Mouse (Mus musculus): ENCODE data around the gene Asxl1. TPM values are rescaled to one million over a fixed set of nuclear protein-coding genes. Genes with fewer than 3 reads are reported as not detected.
A peak's percentile ranks its signal among the peaks of the same experiment; 100 is the strongest.

Gene Asxl1
- polyA plus RNA-seq, 1 experiment from 2014 or later: 35.9 TPM

GRCm38 (mm10) chr2:153319036-153319643, 26.5 kb upstream of the Asxl1 start:
- ATAC-seq (no peak), DNase-seq (ENCODE audit: low read depth, low spot score) (no peak)
- POLR2A ChIA-PET: no interaction called here
- in situ Hi-C loops (cut with MboI; ENCODE audit: low pct_unique_long_range_greater_than_20kb): no loop called here
- CTCF ChIA-PET: no interaction called here
- no peaks in the 10 kb centered on the region for H3K27me3 ChIP-seq
- no peak for TF ChIP-seq CTCF (IDR thresholded peaks at IDR 0.05)

- ATAC-seq (no peak), DNase-seq (ENCODE audit: low read depth, low spot score) (no peak)
- CTCF ChIA-PET: interaction anchor here (0.9 to 1.5 kb wide), 3 partner anchors 12 to 85 kb away, joined by 3 to 7 read pairs (median 3); no protein-coding TSS in a partner anchor
- no peak for TF ChIP-seq CTCF (IDR thresholded peaks at IDR 0.05)
- in situ Hi-C loops (cut with MboI; ENCODE audit: low pct_unique_long_range_greater_than_20kb): loop anchor here (25.0 kb wide), 1 partner anchor 261 kb away; no protein-coding TSS in a partner anchor
- no peaks in the 10 kb centered on the region for H3K27me3 ChIP-seq
- POLR2A ChIA-PET: no interaction called here
These were observed 19.8 kb upstream of the Asxl1 start for GRCm38 (mm10) chr2:153325706-153326376.

DNA sequence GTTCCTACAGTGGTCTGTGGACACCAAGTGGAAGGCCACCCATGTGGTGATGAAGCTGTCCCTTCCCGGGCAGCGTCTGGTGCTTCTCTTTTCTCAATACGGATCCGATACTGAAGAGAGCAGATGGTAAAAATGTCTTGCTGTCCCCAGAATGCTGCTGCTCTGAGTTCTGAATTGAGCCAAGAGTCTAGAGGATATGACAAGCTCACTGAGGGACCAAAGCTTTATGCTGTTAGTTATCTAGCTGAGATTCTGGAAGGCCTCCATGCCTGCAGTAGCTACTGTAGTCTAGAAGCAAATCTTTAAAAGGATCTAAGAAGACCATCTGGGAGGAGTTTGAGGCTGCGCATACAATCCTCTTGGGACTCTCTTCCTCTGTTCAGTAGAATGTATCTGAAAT, 13.4 kb upstream of the Asxl1 start:
- ChIA-PET POLR2A (no interaction called here), CTCF (interaction anchor here (0.8 to 1.1 kb wide), 2 partner anchors 12 to 49 kb away, joined by 3 read pairs; no protein-coding TSS in a partner anchor)
- no peaks in the 10 kb centered on the region for H3K27me3 ChIP-seq
- DNase-seq (ENCODE audit: low read depth, low spot score) (no peak), ATAC-seq (no peak)
- in situ Hi-C loops (cut with MboI; ENCODE audit: low pct_unique_long_range_greater_than_20kb): loop anchor here (25.0 kb wide), 1 partner anchor 255 kb away; no protein-coding TSS in a partner anchor
- no peak for TF ChIP-seq CTCF (IDR thresholded peaks at IDR 0.05)

DNA sequence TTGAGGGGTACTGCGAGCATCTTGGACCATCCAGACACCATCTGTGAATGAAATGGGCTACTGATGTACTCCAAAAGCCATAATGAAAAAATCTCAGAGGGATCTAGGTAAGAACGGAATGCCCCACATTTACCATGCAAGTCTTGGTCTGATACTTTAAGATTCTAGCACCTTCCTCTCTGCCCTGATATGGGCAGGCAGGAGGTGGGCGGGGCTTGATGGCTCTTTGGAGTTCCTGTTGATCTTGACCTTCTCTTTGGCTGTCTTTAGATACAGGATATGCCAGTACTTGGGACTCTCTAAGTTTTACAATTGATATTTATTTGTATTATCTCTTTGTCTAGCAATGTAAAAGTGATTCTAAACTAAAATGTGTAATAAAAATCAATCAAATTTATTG, 12.6 kb upstream of the Asxl1 start:
- DNase-seq (ENCODE audit: low read depth, low spot score): no peak
- in situ Hi-C loops (cut with MboI; ENCODE audit: low pct_unique_long_range_greater_than_20kb): loop anchor here (25.0 kb wide), 1 partner anchor 254 kb away; no protein-coding TSS in a partner anchor
- no peaks in the 10 kb centered on the region for H3K27me3 ChIP-seq
- no peak for TF ChIP-seq CTCF (IDR thresholded peaks at IDR 0.05)
- ChIA-PET POLR2A (interaction anchor here (1.3 kb wide), 1 partner anchor 82 kb away, joined by 4 read pairs; no protein-coding TSS in a partner anchor), CTCF (interaction anchor here (0.9 to 1.4 kb wide), 4 partner anchors 11 to 113 kb away, joined by 3 to 4 read pairs (median 4); no protein-coding TSS in a partner anchor)
- no peak for ATAC-seq

DNA sequence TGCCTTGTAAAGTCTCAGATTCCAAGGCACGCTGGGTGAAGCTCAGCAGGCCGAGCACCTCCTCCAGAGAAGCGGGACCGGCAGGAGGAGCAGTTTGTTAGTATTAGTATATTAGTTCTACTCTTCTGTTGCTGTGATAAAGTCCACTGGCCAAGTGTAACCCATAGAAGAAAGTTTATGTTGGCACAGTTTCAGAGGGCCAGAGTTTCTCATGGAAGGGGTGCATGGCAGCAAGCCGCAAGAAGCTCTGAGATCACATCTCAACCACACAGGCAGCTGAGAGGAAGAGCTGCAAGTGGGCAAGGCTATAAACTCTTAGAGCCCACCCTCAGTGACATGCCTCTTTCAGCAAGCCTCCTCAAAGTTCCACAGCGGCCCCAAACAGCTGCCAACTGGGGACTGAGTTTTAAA, 11.8 kb upstream of the Asxl1 start:
- in situ Hi-C loops (cut with MboI; ENCODE audit: low pct_unique_long_range_greater_than_20kb): loop anchor here (25.0 kb wide), 1 partner anchor 253 kb away; no protein-coding TSS in a partner anchor
- DNase-seq (ENCODE audit: low read depth, low spot score) (peak; percentile 46), ATAC-seq (peak; percentile 48)
- POLR2A ChIA-PET: interaction anchor here (0.8 to 1.3 kb wide), 2 partner anchors 9 to 81 kb away, joined by 3 to 4 read pairs; no protein-coding TSS in a partner anchor
- peak; percentile 59 for TF ChIP-seq CTCF (IDR thresholded peaks at IDR 0.05)
- H3K27me3 ChIP-seq: no peaks in the 10 kb centered on the region
- CTCF ChIA-PET: interaction anchor here (0.9 to 1.4 kb wide), 5 partner anchors 11 to 112 kb away, joined by 3 to 4 read pairs (median 4); no protein-coding TSS in a partner anchor

DNA sequence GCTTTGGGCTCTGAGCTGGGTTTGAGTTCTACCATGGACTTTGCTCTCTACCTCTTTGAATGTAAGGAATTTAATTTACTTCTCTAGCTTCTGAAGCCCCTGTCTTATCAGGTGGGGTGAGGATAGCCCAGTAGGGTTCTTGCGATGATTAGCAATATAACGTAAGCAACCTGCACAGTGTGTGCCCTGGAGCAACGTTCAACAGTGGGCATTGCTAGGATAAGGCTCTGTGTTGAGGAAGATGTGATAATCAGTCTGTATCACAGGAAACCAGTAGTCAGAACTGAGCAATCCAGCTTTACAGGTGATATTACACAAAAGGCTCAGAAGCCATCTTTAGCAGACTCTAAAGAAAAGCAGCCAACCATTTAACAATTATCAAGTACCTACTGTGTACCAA, 11.3 kb upstream of the Asxl1 start:
- no peak for TF ChIP-seq CTCF (IDR thresholded peaks at IDR 0.05)

GRCm38 (mm10) chr2:153336117-153336516, 9.5 kb upstream of the Asxl1 start:
- H3K27me3 ChIP-seq: no peaks in the 10 kb centered on the region
- ChIA-PET CTCF (no interaction called here), POLR2A (no interaction called here)

More for the DNA sequence above, 11.3 kb upstream of the Asxl1 start:
- ChIA-PET CTCF (interaction anchor here (1.0 to 1.4 kb wide), 4 partner anchors 10 to 41 kb away, joined by 3 to 4 read pairs (median 4); no protein-coding TSS in a partner anchor), POLR2A (interaction anchor here (0.6 to 1.3 kb wide), 3 partner anchors 9 to 320 kb away, joined by 3 to 4 read pairs (median 3); no protein-coding TSS in a partner anchor)
- in situ Hi-C loops (cut with MboI; ENCODE audit: low pct_unique_long_range_greater_than_20kb): loop anchor here (25.0 kb wide), 1 partner anchor 253 kb away; no protein-coding TSS in a partner anchor
- ATAC-seq (no peak), DNase-seq (ENCODE audit: low read depth, low spot score) (no peak)
- H3K27me3 ChIP-seq: no peaks in the 10 kb centered on the region

DNA sequence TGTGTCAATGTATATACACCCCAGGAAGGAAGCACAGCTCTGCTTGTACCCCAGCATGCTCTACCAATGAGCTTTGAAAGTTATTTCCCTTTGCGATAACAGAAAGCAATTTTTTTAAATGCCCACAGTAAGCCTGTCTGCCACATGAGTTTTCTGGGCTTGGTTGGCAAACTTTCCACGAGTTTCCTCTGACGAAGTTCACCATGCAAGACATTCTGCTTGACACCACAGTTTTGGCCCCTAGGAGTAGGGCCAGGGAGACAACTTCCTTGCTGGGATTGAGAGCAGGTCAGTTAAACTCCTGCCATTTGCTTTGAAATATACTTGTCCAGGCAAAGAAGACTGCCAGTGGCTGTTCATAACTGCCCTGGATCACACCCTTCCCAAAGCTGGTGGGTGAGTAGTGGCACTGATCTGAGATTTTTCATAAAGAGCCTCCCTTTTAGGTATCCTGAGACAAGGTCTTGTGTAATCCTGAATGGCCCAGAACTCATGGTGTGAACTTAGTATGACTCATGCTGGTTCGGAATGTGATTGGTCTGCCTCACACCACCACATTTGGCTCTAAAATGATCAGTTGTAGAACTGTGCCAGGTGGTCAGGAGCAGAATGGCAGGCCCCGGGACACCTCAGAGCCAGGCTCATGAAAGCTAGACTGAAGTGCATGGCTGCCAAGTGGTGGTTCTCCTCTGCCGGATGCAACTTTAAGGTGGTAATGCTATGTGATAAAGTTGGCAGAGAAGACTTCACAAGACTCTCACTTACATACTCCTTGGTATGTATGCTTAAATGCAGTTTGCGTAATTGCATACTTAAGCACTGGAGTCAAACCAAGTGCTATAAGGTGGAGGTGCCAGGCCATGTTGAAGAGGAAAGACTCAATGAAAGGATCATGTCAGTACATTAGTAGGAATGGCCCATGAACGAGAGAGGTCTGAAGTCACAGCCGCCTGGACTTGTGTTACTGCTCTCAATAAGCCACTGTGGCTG, 7.0 kb upstream of the Asxl1 start:
- POLR2A ChIA-PET: interaction anchor here (0.7 kb wide), 1 partner anchor 55 kb away, joined by 3 read pairs; no protein-coding TSS in a partner anchor
- DNase-seq (ENCODE audit: low read depth, low spot score) (peak; percentile 28), ATAC-seq (peak; percentile 77)
- no peaks in the 10 kb centered on the region for H3K27me3 ChIP-seq
- no peak for TF ChIP-seq CTCF (IDR thresholded peaks at IDR 0.05)
- in situ Hi-C loops (cut with MboI; ENCODE audit: low pct_unique_long_range_greater_than_20kb): loop anchor here (25.0 kb wide), 1 partner anchor 249 kb away; no protein-coding TSS in a partner anchor
- CTCF ChIA-PET: no interaction called here

More at GRCm38 (mm10) chr2:153336117-153336516, 9.5 kb upstream of the Asxl1 start:
- in situ Hi-C loops (cut with MboI; ENCODE audit: low pct_unique_long_range_greater_than_20kb): loop anchor here (25.0 kb wide), 1 partner anchor 251 kb away; no protein-coding TSS in a partner anchor
- ATAC-seq (no peak), DNase-seq (ENCODE audit: low read depth, low spot score) (no peak)
- TF ChIP-seq CTCF (IDR thresholded peaks at IDR 0.05): no peak

- H3K27me3 ChIP-seq: no peaks in the 10 kb centered on the region
- CTCF ChIA-PET: no interaction called here
- in situ Hi-C loops (cut with MboI; ENCODE audit: low pct_unique_long_range_greater_than_20kb): loop anchor here (25.0 kb wide), 1 partner anchor 245 kb away; no protein-coding TSS in a partner anchor
- no peak for DNase-seq (ENCODE audit: low read depth, low spot score)
- no peak for TF ChIP-seq CTCF (IDR thresholded peaks at IDR 0.05)
- POLR2A ChIA-PET: interaction anchor here (1.3 kb wide), 1 partner anchor 435 kb away, joined by 3 read pairs; no protein-coding TSS in a partner anchor
- ATAC-seq: no peak
These were observed 3.5 kb upstream of the Asxl1 start for GRCm38 (mm10) chr2:153342166-153342565.
